Mouse (Mus musculus) liver, embryonic 18 days (tissue): ENCODE results near the gene Hist1h3d. TPM values are rescaled to one million over a fixed set of nuclear protein-coding genes. Genes with fewer than 3 reads are reported as not detected.

Source experiments
- polyA plus RNA-seq: library from polyadenylated mRNA; depleted of rRNA; stranded (reverse); fragments of >200 nt; gene quantifications from 2 replicates; pipeline ENCODE4 v1.2.3, GENCODE M21; 2012; rRNA removed

Gene Hist1h3d
- polyA plus RNA-seq, 1 experiment = 8.9 TPM

Other genes with a start within 250 kb of the Hist1h3d start
- gene Zfp322a, start 206.6 kb upstream of the Hist1h3d start, polyA plus RNA-seq = 5.1 and 5.9 TPM in 2 replicates
- gene Abt1, start 151.9 kb upstream of the Hist1h3d start, polyA plus RNA-seq = 3.2 and 3.3 TPM in 2 replicates
- gene Btn1a1, start 109.9 kb upstream of the Hist1h3d start, polyA plus RNA-seq = 0.42 and 0.58 TPM in 2 replicates
- gene Btn2a2, start 86.9 kb upstream of the Hist1h3d start, polyA plus RNA-seq = not detected in 2 replicates
- gene Hist1h4h, start 44.7 kb upstream of the Hist1h3d start, polyA plus RNA-seq = 8.9 and 10.2 TPM in 2 replicates
- 137 and 207 TPM in 2 replicates for gene Hist1h2af, start 41.9 kb upstream of the Hist1h3d start, polyA plus RNA-seq
- gene Hist1h3g, start 40.3 kb upstream of the Hist1h3d start, polyA plus RNA-seq = 13.8 and 25.0 TPM in 2 replicates
- 2.9 and 3.2 TPM in 2 replicates for gene Hist1h2bh, start 32.4 kb upstream of the Hist1h3d start, polyA plus RNA-seq
- 1.5 and 2.1 TPM in 2 replicates for gene Hist1h3f, start 31.7 kb upstream of the Hist1h3d start, polyA plus RNA-seq
- 5.8 and 7.7 TPM in 2 replicates for gene Hist1h4f, start 24.1 kb upstream of the Hist1h3d start, polyA plus RNA-seq
- 0.32 and 0.52 TPM in 2 replicates for gene Hist1h1d, start 22.5 kb upstream of the Hist1h3d start, polyA plus RNA-seq
- 9.6 and 10.2 TPM in 2 replicates for gene Hist1h3e, start 13.4 kb upstream of the Hist1h3d start, polyA plus RNA-seq
- gene Hist1h2ae, start 4.5 kb upstream of the Hist1h3d start, polyA plus RNA-seq = 5.8 and 7.7 TPM in 2 replicates
- gene Hist1h2bg, start 4.4 kb upstream of the Hist1h3d start, polyA plus RNA-seq = 17.2 and 22.8 TPM in 2 replicates
- 6.0 and 6.2 TPM in 2 replicates for gene Hist1h2bf, start 1.6 kb upstream of the Hist1h3d start, polyA plus RNA-seq
- 3.7 and 4.7 TPM in 2 replicates for gene Hist1h2ad, start 1.4 kb upstream of the Hist1h3d start, polyA plus RNA-seq
- gene Hist1h4d, start 5.8 kb downstream of the Hist1h3d start, polyA plus RNA-seq = 3.9 and 4.3 TPM in 2 replicates
- gene Hist1h2be, start 45.4 kb downstream of the Hist1h3d start, polyA plus RNA-seq = 1.4 and 2.2 TPM in 2 replicates
- gene Hist1h1e, start 46.8 kb downstream of the Hist1h3d start, polyA plus RNA-seq = 3.3 and 4.1 TPM in 2 replicates
- gene Hist1h2ac, start 108.2 kb downstream of the Hist1h3d start, polyA plus RNA-seq = 0.76 and 1.2 TPM in 2 replicates
- 165 and 208 TPM in 2 replicates for gene Hist1h2bc, start 108.4 kb downstream of the Hist1h3d start, polyA plus RNA-seq
- not detected in 2 replicates for gene Hist1h1t, start 120.1 kb downstream of the Hist1h3d start, polyA plus RNA-seq
- 2.3 and 3.2 TPM in 2 replicates for gene Hist1h4c, start 122.7 kb downstream of the Hist1h3d start, polyA plus RNA-seq
- 10.0 and 10.7 TPM in 2 replicates for gene Hfe, start 135.1 kb downstream of the Hist1h3d start, polyA plus RNA-seq
- gene Hist1h1c, start 163.0 kb downstream of the Hist1h3d start, polyA plus RNA-seq = 40.4 and 60.9 TPM in 2 replicates
- 16.3 and 21.4 TPM in 2 replicates for gene Hist1h3c, start 169.8 kb downstream of the Hist1h3d start, polyA plus RNA-seq
- gene Hist1h2bb, start 171.0 kb downstream of the Hist1h3d start, polyA plus RNA-seq = 5.1 and 8.2 TPM in 2 replicates
- 13.7 and 14.6 TPM in 2 replicates for gene Hist1h2ab, start 175.4 kb downstream of the Hist1h3d start, polyA plus RNA-seq
- 14.5 and 19.5 TPM in 2 replicates for gene Hist1h3b, start 176.5 kb downstream of the Hist1h3d start, polyA plus RNA-seq
- gene Hist1h4b, start 181.2 kb downstream of the Hist1h3d start, polyA plus RNA-seq = 7.3 and 11.1 TPM in 2 replicates
- gene Hist1h4a, start 185.5 kb downstream of the Hist1h3d start, polyA plus RNA-seq = 2.8 and 3.4 TPM in 2 replicates
- gene Hist1h3a, start 186.6 kb downstream of the Hist1h3d start, polyA plus RNA-seq = 11.4 and 14.3 TPM in 2 replicates
- gene Hist1h1a, start 187.9 kb downstream of the Hist1h3d start, polyA plus RNA-seq = 3.2 and 4.1 TPM in 2 replicates
- not detected in 2 replicates for gene Trim38, start 194.2 kb downstream of the Hist1h3d start, polyA plus RNA-seq
- 17.4 and 22.1 TPM in 2 replicates for gene Slc17a2, start 231.2 kb downstream of the Hist1h3d start, polyA plus RNA-seq